Mouse (Mus musculus): Measurements from ENCODE around the gene Trio. TPM values are rescaled to one million over a fixed set of nuclear protein-coding genes. Genes with fewer than 3 reads are reported as not detected.

The Trio gene
- polyA plus RNA-seq, 1 experiment from 2014 or later = 18.6 TPM

DNA sequence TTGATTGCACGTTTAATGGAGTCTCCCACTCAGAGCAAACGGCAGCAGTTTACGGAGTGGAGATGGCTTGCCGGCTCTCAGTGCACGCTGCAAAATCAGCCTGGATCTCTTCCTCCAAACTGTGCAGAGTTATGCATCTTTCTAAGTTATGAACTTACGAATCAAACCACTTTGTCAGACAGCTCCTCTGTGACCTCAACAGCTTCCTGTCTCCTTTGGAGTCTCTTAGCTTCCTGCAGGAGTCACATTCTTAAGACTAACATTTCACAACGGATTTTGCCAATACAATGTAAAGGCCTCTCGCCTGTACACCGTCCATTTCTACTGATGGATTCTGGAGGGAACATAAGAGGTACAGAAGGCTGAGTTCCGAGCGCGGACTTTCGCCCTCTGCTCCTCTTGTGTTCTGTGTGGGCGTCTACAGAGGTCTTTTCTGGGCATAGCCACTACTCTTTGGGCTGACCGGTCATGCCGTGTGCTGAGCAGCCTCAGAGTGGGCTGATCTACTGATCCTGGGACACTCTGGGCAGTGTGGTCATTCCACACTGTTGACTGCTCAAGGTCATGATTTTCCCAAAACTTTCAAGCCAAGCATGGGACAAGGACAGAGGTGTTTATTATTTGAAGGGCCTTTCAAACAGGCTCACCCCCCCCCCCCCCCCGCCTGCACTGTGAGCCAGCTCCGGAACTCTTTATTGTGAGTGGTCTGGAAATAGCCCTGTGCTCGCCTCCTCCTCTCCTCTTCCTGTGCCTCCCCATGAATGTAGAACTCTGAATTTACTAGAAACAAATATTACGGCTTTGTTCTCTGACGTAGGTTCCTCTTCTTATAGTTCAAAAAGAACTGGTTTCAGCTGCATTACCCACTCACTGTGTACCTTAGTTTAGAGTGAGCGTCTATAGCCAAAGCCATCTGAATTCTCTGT lies 229.4 kb downstream of the Trio start:
- ATAC-seq (ENCODE audit: insufficient number of reproducible peaks, low FRiP score) = peak; percentile 61; the same call in 1 of the 2 replicates
- Histone ChIP-seq H3K4me2 (no peak overlapping the region), H3K36me3 (peaks cover 23% of the 10 kb centered on the region), H3K4me1 (replicated peaks) (peaks cover 62% of the 10 kb centered on the region), H3K9me3 (replicated peaks) (no peaks in the 10 kb centered on the region), H3K9ac (no peak overlapping the region), H3K27me3 (replicated peaks) (no peaks in the 10 kb centered on the region), H3K4me3 (no peak overlapping the region), H3K27ac (ENCODE audit: poor library complexity, severe bottlenecking) (peak overlapping the region; percentile 63)
- 65% methylated on average over 22 of the region's 22 CpGs for WGBS

DNA sequence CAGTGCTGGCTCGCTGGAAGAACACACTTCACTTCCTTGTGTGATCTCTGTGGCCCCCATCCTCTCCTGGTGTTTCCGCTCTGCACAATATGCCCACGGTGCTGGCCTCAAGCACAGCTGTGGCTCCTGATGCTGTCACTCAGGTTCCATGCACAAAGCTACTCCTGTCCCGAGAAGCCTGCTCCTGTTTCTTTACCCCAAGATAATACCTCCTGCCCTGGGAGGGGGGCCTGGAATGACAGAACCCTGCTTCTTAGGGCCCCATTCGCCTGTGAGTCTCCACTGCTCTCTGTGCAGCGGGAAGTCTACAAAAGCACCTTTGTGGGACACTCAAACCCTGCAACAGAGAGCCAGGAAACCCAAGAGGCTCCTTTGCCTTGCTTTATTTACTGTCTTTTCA lies 232.4 kb downstream of the Trio start:
- H3K4me3 ChIP-seq = no peak overlapping the region
- no peak overlapping the region for H3K4me2 ChIP-seq
- 49% methylated on average over 6 of the region's 6 CpGs for WGBS
- no peak overlapping the region for H3K9ac ChIP-seq
- no peaks in the 10 kb centered on the region for H3K9me3 ChIP-seq (replicated peaks)
- peak overlapping the region; percentile 40; the same call in 1 of the 2 replicates for H3K27ac ChIP-seq (ENCODE audit: poor library complexity, severe bottlenecking)
- peaks cover 75% of the 10 kb centered on the region for H3K4me1 ChIP-seq (replicated peaks)
- no peak for ATAC-seq (ENCODE audit: insufficient number of reproducible peaks, low FRiP score)
- H3K27me3 ChIP-seq (replicated peaks) = no peaks in the 10 kb centered on the region
- peaks cover 6% of the 10 kb centered on the region; the same call in 1 of the 2 replicates for H3K36me3 ChIP-seq

DNA sequence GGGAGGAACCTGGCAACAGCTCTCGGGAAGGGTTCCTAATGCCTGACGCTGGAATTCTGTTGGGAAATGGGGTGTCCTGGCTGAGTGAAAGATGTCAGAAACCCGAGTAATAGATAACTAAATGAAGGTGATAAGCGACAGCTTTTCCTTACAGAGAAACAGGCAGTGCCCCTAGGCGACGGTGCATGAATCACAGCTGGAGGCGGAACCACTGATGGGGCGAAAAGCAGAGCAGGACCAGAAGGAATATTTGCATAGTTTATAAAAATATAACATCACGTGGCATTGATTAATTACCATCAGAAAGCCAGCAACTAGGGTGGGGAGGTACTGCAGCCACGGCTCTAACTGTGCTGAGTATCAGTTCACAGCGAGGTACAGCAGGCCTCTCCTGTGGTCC lies 233.2 kb downstream of the Trio start:
- Histone ChIP-seq H3K36me3 (no peaks in the 10 kb centered on the region), H3K4me2 (no peak overlapping the region), H3K9me3 (replicated peaks) (no peaks in the 10 kb centered on the region), H3K4me3 (no peak overlapping the region), H3K4me1 (replicated peaks) (peaks cover 75% of the 10 kb centered on the region), H3K27me3 (replicated peaks) (no peaks in the 10 kb centered on the region), H3K27ac (ENCODE audit: poor library complexity, severe bottlenecking) (peak overlapping the region; percentile 36), H3K9ac (no peak overlapping the region)
- no peak for ATAC-seq (ENCODE audit: insufficient number of reproducible peaks, low FRiP score)
- WGBS = 51% methylated on average over 11 of the region's 11 CpGs

DNA sequence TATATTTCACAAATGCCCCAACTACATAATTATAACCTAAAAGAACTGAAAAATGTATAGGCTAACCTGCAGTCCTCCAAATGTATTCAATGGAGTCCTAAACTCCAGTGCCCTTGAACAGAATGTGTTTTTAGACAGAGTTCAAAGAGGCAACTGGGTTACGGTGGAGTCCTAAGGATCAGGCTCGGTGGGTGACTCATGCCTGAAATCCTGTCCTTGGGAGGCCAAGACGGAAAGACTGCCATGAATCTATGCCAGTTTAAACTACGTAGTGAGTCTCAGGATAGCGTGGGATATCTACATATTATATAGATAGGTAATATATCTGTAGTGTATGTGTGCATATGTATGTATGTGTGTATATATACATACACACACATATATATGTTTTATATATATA lies 234.5 kb downstream of the Trio start:
- H3K27ac ChIP-seq (ENCODE audit: poor library complexity, severe bottlenecking) = no peak overlapping the region
- no peaks in the 10 kb centered on the region for H3K9me3 ChIP-seq (replicated peaks)
- H3K9ac ChIP-seq = no peak overlapping the region
- WGBS = 75% methylated on average over 5 of the region's 5 CpGs
- no peaks in the 10 kb centered on the region for H3K27me3 ChIP-seq (replicated peaks)
- peaks cover 75% of the 10 kb centered on the region for H3K4me1 ChIP-seq (replicated peaks)
- no peaks in the 10 kb centered on the region for H3K36me3 ChIP-seq
- no peak for ATAC-seq (ENCODE audit: insufficient number of reproducible peaks, low FRiP score)
- H3K4me2 ChIP-seq = no peak overlapping the region
- H3K4me3 ChIP-seq = no peak overlapping the region

DNA sequence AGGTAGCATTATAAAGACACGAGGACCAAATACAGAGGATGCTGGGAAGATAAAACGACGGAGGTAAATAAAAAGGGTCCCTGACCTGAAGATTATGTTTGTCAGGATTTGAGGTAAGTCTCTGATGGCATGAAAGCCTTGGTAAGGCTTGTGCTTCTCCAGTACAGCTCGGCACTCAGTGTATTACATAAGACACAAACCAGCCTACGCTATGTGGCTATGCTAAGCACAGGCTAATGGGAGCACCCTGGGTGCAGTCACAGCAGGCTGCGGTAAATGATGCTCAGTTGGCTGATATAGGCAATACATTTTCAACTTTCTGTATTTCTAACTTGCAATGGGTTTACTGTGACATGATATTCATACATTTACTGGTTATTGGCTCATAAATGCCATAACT lies 234.9 kb downstream of the Trio start:
- 85% methylated on average over 6 of the region's 6 CpGs for WGBS
- Histone ChIP-seq H3K4me3 (no peak overlapping the region), H3K36me3 (no peaks in the 10 kb centered on the region), H3K27me3 (replicated peaks) (no peaks in the 10 kb centered on the region), H3K27ac (ENCODE audit: poor library complexity, severe bottlenecking) (no peak overlapping the region), H3K4me2 (no peak overlapping the region), H3K9ac (no peak overlapping the region), H3K4me1 (replicated peaks) (peaks cover 74% of the 10 kb centered on the region), H3K9me3 (replicated peaks) (no peaks in the 10 kb centered on the region)
- ATAC-seq (ENCODE audit: insufficient number of reproducible peaks, low FRiP score) = no peak

DNA sequence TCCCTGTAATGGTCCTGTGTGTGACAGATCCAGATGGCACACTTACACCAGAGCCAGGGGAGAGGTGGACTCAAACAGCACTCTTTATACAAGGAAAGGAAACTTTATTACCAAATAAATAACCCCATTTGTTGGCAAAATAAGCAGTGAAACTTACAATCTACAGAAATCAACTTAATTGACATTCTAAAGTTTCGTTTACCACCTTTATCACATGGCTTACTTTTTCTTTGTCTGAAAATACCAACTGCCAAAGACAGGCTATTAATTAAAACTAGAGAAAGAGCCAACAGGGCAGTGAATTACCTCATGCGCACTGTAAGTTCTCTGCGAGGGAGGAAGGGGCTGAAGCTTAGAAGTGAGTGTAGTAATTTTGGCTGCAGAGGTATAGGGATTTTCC lies 236.3 kb downstream of the Trio start:
- H3K4me3 ChIP-seq = no peak overlapping the region
- H3K4me2 ChIP-seq = no peak overlapping the region
- 71% methylated on average over 3 of the region's 3 CpGs for WGBS

DNA sequence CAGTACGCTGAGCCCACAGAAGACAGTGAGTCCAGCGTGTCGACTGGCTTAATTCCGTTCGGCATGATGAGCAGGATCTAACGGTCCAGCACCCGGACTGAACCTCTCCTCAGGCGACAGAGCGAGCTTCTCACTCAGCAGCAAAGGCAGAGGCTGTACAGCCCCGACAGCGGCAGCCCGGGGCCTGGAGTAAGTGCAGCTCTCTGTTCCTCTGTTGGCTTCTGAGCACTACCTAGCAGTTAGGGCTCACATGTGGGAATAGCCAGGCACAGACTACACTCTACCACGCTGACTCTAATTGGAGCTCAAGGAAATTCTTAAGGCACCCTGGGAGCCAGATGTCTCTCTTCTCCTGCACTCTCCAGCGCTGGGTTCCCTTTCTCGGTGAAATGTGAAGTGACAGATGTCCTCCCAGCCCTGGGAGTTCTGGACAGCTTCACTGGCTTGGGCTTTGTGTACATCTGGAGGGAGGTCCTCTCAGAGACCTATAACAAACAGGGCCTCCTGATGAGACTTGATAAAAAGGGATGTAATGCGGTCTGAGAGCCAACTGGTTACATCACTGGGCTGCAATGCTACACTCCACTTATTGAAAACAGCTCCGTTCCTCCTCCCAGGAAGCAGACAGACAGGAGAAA lies 237.4 kb downstream of the Trio start:
- peaks cover 86% of the 10 kb centered on the region for H3K4me1 ChIP-seq (replicated peaks)
- peak overlapping the region; percentile 69 for H3K9ac ChIP-seq
- H3K4me3 ChIP-seq = peak overlapping the region; percentile 51
- H3K4me2 ChIP-seq = peak overlapping the region; percentile 70
- H3K27me3 ChIP-seq (replicated peaks) = no peaks in the 10 kb centered on the region
- H3K36me3 ChIP-seq = no peaks in the 10 kb centered on the region
- H3K9me3 ChIP-seq (replicated peaks) = no peaks in the 10 kb centered on the region
- ATAC-seq (ENCODE audit: insufficient number of reproducible peaks, low FRiP score) = peak; percentile 66
- H3K27ac ChIP-seq (ENCODE audit: poor library complexity, severe bottlenecking) = peak overlapping the region; percentile 85
- WGBS = 16% methylated on average over 17 of the region's 17 CpGs

More for the DNA sequence above, 236.3 kb downstream of the Trio start:
- no peaks in the 10 kb centered on the region for H3K9me3 ChIP-seq (replicated peaks)
- ATAC-seq (ENCODE audit: insufficient number of reproducible peaks, low FRiP score) = no peak
- no peaks in the 10 kb centered on the region for H3K27me3 ChIP-seq (replicated peaks)
- H3K36me3 ChIP-seq = no peaks in the 10 kb centered on the region
- H3K9ac ChIP-seq = no peak overlapping the region
- peak overlapping the region; percentile 85 for H3K27ac ChIP-seq (ENCODE audit: poor library complexity, severe bottlenecking)
- H3K4me1 ChIP-seq (replicated peaks) = peaks cover 86% of the 10 kb centered on the region

DNA sequence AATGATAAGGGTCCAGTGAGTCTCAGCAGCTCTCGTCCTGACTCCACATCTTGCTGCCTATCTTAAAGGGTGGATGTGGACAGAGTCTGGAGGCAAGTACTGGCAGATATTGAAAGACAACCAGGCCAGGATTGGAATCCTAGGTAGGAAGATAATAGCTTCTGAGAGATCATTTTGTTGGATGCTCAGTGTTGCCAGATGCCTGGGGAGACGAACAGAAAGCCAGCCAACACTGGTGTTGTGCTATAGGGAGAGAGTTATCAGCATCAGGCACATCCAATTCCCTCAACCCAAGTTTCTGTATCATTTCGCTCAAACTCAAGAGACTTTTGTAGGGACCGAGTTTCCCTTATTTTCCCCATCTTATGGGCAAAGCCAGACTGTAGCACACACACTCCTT lies 238.5 kb downstream of the Trio start:
- Histone ChIP-seq H3K4me2 (peak overlapping the region; percentile 70), H3K9ac (peak overlapping the region; percentile 69), H3K36me3 (no peaks in the 10 kb centered on the region), H3K4me1 (replicated peaks) (peaks cover 85% of the 10 kb centered on the region), H3K27me3 (replicated peaks) (no peaks in the 10 kb centered on the region), H3K4me3 (peak overlapping the region; percentile 51), H3K9me3 (replicated peaks) (no peaks in the 10 kb centered on the region), H3K27ac (ENCODE audit: poor library complexity, severe bottlenecking) (peak overlapping the region; percentile 85)
- WGBS = 45% methylated on average over 4 of the region's 4 CpGs
- ATAC-seq (ENCODE audit: insufficient number of reproducible peaks, low FRiP score) = no peak

DNA sequence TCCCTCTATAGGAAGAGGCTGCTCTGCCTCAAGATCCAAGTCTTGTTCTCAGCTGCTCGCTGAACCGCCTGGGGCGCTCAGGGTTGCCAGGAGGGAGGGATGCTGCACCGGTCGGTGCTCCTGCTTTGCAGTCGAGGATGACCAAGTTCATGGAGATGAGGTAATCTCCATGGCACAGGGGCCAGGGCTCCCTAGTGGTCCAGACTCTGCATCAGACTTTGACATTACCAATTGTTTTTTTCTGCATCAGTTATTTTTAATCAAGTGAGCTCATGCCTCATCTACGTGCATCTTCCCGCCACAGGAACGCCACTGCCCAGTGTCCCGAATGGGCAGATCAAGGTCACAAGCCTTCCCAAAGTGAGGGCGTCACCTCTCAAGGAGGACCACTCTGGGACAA lies 239.2 kb downstream of the Trio start:
- Histone ChIP-seq H3K9ac (peak overlapping the region; percentile 69; the same call in 1 of the 2 replicates), H3K4me3 (peak overlapping the region; percentile 51), H3K4me2 (peak overlapping the region; percentile 70), H3K9me3 (replicated peaks) (no peaks in the 10 kb centered on the region), H3K4me1 (replicated peaks) (peaks cover 86% of the 10 kb centered on the region), H3K27me3 (replicated peaks) (no peaks in the 10 kb centered on the region), H3K27ac (ENCODE audit: poor library complexity, severe bottlenecking) (peak overlapping the region; percentile 85), H3K36me3 (no peaks in the 10 kb centered on the region)
- WGBS = 41% methylated on average over 11 of the region's 11 CpGs
- no peak for ATAC-seq (ENCODE audit: insufficient number of reproducible peaks, low FRiP score)

DNA sequence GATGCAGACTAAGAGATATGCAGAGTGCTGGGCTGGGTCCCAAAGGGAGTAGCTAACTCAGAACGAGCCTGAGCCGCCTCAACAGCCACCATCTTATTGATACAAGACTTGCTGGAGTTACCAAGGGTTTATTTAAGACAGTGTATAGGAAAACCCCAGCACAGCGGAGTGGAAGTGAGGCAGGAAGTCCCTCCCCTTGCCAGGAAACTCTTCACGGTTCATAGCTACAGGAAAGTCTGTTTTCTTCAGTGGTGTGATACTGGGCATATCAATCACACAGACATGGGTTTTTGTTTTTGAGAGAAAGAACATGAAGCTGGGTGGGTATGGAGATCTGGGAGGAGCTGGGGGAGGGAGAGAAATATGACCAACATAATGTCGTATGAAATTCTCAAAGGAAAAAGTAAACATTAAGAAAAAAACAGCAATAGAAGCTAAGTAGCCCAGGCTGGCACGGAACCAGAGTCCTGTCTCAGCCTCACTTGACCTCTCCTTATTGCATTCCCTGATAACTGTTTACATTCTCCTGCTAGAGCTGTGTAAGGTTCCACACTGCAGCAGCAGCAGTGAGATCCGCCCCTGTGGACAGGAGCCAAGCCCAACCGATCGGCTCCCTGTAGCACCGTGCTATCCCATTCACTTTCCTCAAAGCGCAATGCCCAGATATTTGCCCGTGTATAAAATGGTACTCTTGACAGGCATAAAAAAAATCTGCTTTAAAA lies 240.2 kb downstream of the Trio start:
- Histone ChIP-seq H3K4me2 (peak overlapping the region; percentile 43), H3K4me3 (no peak overlapping the region), H3K9me3 (replicated peaks) (no peaks in the 10 kb centered on the region), H3K4me1 (replicated peaks) (peaks cover 95% of the 10 kb centered on the region), H3K9ac (no peak overlapping the region), H3K27ac (ENCODE audit: poor library complexity, severe bottlenecking) (peak overlapping the region; percentile 94), H3K27me3 (replicated peaks) (no peaks in the 10 kb centered on the region), H3K36me3 (0 out of 2 replicates have a peak, but pooled peaks cover 4% of the 10 kb centered on the region)
- peak; percentile 54 for ATAC-seq (ENCODE audit: insufficient number of reproducible peaks, low FRiP score)
- WGBS = 35% methylated on average over 12 of the region's 12 CpGs

DNA sequence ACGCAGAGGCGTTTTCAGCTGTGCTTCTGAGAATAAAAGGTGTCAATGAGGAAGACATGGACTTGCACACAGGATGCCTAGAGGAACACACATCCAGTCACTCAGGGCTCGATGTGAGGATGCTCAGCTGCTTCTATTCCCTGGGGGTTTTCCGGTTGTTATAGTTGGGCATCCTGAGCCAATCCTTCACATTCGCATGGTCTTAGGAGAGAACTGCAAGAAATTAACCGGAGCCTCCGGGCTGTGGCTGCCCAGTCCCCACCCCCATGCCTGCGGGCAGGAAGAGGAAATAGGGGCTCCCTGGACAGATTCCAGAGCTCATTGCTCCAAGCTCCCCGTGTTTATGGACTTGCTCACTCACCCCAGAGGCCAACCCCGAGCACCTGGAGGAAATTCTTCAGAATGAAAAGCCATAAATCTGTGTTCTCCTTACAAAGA lies 241.5 kb downstream of the Trio start:
- peak overlapping the region; percentile 56 for H3K9ac ChIP-seq
- ATAC-seq (ENCODE audit: insufficient number of reproducible peaks, low FRiP score) = no peak
- H3K4me1 ChIP-seq (replicated peaks) = peaks cover 97% of the 10 kb centered on the region
- 31% methylated on average over 10 of the region's 10 CpGs for WGBS
- H3K4me2 ChIP-seq = peak overlapping the region; percentile 52
- no peaks in the 10 kb centered on the region for H3K27me3 ChIP-seq (replicated peaks)
- H3K9me3 ChIP-seq (replicated peaks) = no peaks in the 10 kb centered on the region
- peak overlapping the region; percentile 94 for H3K27ac ChIP-seq (ENCODE audit: poor library complexity, severe bottlenecking)
- 0 out of 2 replicates have a peak, but pooled peaks cover 4% of the 10 kb centered on the region for H3K36me3 ChIP-seq
- H3K4me3 ChIP-seq = no peak overlapping the region
